Mouse (Mus musculus) sigmoid colon, adult 10 weeks (tissue): ENCODE data around the gene Ppbp. TPM values are rescaled to one million over a fixed set of nuclear protein-coding genes. Genes with fewer than 3 reads are reported as not detected.

Source experiments
- polyA plus RNA-seq: library from polyadenylated mRNA; stranded (reverse); fragments of 350-450 nt; fragmentation: Illumina TruSeq; extraction: RNeasy Lipid Tissue Mini Kit (QIAGEN cat#74804); gene quantifications from one replicate; pipeline ENCODE4 v1.2.3, GENCODE M21; 2014; ENCODE audit warnings: low read depth, low replicate concordance

Ppbp gene
- 10.6 TPM for polyA plus RNA-seq

GRCm38 (mm10) chr5:90768218-90768617, at the start of gene Ppbp:
Gene Ppbp, plus strand, starts transcription at chr5:90768518.

DNA sequence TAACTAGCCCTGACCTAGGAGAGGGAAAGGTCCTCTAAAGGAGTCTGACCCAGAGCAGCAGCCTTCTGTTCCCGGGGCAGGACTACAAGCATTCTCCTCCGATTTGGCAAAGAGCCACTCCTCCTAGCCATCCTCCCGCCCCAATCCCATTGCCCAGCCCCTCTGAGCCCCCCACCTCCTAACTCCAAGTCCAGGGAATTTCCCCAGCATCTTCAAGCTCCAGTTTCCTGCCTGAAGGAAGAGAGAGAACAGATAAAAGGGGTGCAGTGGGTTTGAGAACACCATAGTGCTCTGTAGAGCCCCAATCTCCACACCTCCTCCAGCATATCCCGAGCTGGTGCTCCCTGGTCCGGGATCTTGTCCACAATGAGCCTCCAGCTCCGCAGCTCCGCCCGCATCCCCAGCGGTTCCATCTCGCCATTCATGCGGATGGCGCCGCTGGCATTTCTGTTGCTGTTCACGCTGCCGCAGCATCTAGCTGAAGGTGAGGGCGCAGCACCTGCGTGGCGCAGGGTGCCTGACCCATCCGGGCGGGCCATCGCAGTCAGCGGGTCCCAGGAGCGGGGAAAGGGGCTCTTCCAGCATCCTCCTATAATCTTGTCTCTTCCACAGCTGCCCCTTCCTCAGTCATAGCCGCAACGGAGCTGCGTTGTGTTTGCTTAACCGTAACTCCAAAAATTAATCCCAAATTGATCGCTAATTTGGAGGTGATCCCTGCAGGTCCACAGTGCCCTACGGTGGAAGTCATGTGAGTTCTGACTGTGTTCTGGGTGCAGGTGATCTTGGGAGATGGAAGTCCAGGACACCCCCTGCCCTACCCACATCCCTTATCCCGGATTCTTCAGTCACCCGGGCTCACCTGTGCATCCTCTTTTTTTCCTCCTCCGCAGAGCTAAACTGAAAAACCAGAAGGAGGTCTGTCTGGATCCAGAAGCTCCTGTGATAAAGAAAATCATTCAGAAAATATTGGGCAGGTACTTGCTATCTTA, 8.9 kb upstream of the Ppbp start, which contains the start of gene Cxcl5:
Gene Cxcl5, plus strand, starts transcription at position 284 of the 989 bp plus-strand sequence.

DNA sequence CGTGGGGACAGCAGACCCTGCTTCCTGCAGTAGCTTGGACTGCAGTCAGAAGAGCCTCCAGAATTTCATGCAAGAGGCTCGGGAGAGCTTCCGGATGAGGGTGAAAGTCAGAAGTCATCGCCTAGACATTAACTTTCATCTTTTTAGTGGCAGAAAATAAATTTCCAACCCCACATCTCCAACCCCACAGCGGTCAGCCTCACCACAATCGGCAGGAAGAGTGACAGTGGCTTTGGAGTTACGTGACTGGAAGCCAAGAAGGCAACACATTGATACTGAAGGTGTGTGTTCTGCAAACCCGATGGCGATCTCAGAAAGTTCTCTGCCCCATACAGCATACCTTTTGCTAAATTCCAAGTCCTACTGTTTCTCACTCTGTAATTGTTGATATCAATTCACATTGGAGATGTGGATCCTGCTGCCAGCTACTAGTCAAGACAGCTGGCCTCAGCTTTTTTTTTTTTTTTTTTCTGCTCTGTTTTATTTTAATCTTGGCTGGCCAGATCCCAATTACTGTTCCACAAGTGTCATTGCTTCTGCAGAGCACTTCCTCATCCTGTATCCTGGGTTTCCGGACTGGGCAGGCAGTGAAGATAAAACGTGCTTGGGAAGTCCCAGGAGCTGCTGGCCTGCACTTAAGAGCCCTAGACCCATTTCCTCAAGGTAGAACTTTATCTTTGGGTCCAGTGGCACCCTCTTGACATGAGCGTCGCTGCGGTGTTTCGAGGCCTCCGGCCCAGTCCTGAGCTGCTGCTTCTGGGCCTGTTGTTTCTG, 3.7 kb downstream of the Ppbp start, which contains the start of gene Pf4:
Gene Pf4, plus strand, starts transcription at position 556 of the 774 bp plus-strand sequence.

GRCm38 (mm10) chr5:90785659-90786588, 17.6 kb downstream of the Ppbp start, which contains the start of gene Cxcl3:
Gene Cxcl3, plus strand, starts transcription at chr5:90786103.

DNA sequence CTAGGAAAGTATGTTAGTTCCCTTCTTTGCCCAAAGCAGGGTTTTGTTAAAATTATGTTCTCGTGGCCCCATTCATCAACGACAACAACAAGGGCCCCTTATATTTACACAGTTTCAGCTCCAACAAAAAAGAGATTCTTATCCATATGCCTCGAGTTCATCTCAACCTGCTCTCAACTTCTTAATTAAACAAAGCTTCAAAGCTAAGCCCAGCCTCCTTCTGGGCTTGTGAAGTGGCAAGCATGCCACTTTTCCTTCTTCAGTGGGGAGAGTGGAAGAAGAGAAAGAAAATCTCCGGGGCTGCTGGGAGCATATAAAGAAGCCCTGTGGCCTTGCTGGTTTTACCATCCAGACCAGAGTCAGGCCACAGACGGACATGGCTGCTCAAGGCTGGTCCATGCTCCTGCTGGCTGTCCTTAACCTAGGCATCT, 25.9 kb downstream of the Ppbp start, which contains the start of gene Cxcl15:
Gene Cxcl15, plus strand, starts transcription at position 340 of the 431 bp plus-strand sequence.

Other genes with a start within 250 kb of the Ppbp start
- gene Afm, start 249.6 kb upstream of the Ppbp start, polyA plus RNA-seq: 3.1 TPM
- not detected for gene 5830473C10Rik, start 207.4 kb upstream of the Ppbp start, polyA plus RNA-seq
- gene Rassf6, start 127.9 kb upstream of the Ppbp start, polyA plus RNA-seq: 177 TPM
- gene Cxcl5, start 9.2 kb upstream of the Ppbp start, polyA plus RNA-seq: 2.4 TPM
- 35.1 TPM for gene Pf4, start 3.9 kb downstream of the Ppbp start, polyA plus RNA-seq
- not detected for gene Cxcl3, start 17.6 kb downstream of the Ppbp start, polyA plus RNA-seq
- 0.19 TPM for gene Cxcl15, start 26.0 kb downstream of the Ppbp start, polyA plus RNA-seq
- gene Cxcl1, start 122.7 kb downstream of the Ppbp start, polyA plus RNA-seq: 1.3 TPM
- 1.0 TPM for gene Cxcl2, start 135.4 kb downstream of the Ppbp start, polyA plus RNA-seq
- 70.8 TPM for gene Mthfd2l, start 162.6 kb downstream of the Ppbp start, polyA plus RNA-seq